Mouse (Mus musculus) forebrain, embryonic 15.5 days (tissue): ENCODE measurements around the gene H2-M9. TPM values are rescaled to one million over a fixed set of nuclear protein-coding genes. Genes with fewer than 3 reads are reported as not detected.

Experiments
- ATAC-seq: fragments of 200-750 bp; cut with Nextera tagmentation; replicated peaks from 2 replicates; pipeline ENCODE4 v1.8.0; 2017; ENCODE audit warnings: mild to moderate bottlenecking, moderate TSS enrichment, moderate library complexity
- H3K27ac ChIP-seq: fragments of 300-500 bp; sonication (generic); replicated peaks from 2 replicates; pipeline ENCODE4 v1.5.1; 2015; ENCODE audit warnings: mild to moderate bottlenecking, inconsistent platforms
- H3K27me3 ChIP-seq: fragments of 300-500 bp; sonication (generic); 2 replicates; pipeline ENCODE4 v1.6.1; 2015; ENCODE audit warnings: inconsistent platforms
- H3K36me3 ChIP-seq: fragments of 300-500 bp; sonication (generic); 2 replicates; pipeline ENCODE4 v1.6.1; 2015; ENCODE audit warnings: mild to moderate bottlenecking, inconsistent platforms
- H3K4me1 ChIP-seq: fragments of 300-500 bp; sonication (generic); 2 replicates; pipeline ENCODE4 v1.6.1; 2015; ENCODE audit warnings: inconsistent platforms
- H3K4me2 ChIP-seq: fragments of 300-500 bp; sonication (generic); replicated peaks from 2 replicates; pipeline ENCODE4 v1.6.1; 2015; ENCODE audit warnings: mild to moderate bottlenecking, inconsistent platforms
- H3K4me3 ChIP-seq: fragments of 300-500 bp; sonication (generic); 2 replicates; pipeline ENCODE4 v1.5.1; 2015; ENCODE audit warnings: mild to moderate bottlenecking, inconsistent platforms
- H3K9ac ChIP-seq: fragments of 300-500 bp; sonication (generic); replicated peaks from 2 replicates; pipeline ENCODE4 v1.6.1; 2015; ENCODE audit warnings: mild to moderate bottlenecking, inconsistent platforms
- H3K9me3 ChIP-seq: fragments of 300-500 bp; sonication (generic); 2 replicates; pipeline ENCODE4 v1.6.1; 2016; ENCODE audit warnings: inconsistent platforms
- WGBS: fragments of 180-500 bp; shearing (Covaris S2); methylation state at CpG from one replicate; pipeline ENCODE4 v1.1.7; 2015; ENCODE audit warnings: mixed read lengths; 5-methylcytosine and 5-hydroxymethylcytosine counted together
- polyA plus RNA-seq: library from polyadenylated mRNA; unstranded; fragments of >200 nt; fragmentation: Nextera tagmentation; extraction: Ambion mirVana; gene quantifications from 2 replicates; pipeline ENCODE4 v1.2.1, GENCODE M21; 2015

Gene H2-M9
- polyA plus RNA-seq: not detected in 2 replicates

DNA sequence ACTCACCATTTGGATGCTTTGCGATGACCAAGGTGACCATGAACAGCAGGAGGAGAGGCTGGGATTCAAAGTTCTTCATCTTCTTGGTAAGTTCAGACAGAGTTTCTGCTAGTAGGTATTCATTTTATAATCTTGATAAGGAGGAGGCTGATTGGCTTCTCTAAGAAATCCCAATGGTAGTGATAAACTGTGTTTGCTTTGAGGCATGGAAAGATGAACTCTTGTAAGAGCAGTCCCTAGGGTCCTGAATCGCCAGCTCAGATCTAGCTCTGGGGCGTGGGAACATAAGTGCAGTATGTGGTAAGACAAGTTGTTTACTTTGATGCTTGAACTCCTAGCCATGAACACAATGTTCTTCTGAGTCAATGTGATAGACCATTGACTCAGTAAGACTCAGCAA is at the start of gene H2-M9:
H2-M9 (minus strand) TSS at position 101 of the 400 bp plus-strand sequence.
- no peak within 1 kb of the TSS for H3K4me2 ChIP-seq
- no peaks in the 10 kb centered on the region for H3K9me3 ChIP-seq
- no peaks in the 10 kb centered on the region for H3K4me1 ChIP-seq
- no peak within 1 kb of the TSS for H3K27ac ChIP-seq
- no peak for ATAC-seq
- no peak within 1 kb of the TSS for H3K4me3 ChIP-seq
- no peaks in the 10 kb centered on the region for H3K36me3 ChIP-seq
- no peak within 1 kb of the TSS for H3K9ac ChIP-seq
- 92% methylated on average over 3 of the region's 3 CpGs for WGBS
- H3K27me3 ChIP-seq: no peaks in the 10 kb centered on the region

DNA sequence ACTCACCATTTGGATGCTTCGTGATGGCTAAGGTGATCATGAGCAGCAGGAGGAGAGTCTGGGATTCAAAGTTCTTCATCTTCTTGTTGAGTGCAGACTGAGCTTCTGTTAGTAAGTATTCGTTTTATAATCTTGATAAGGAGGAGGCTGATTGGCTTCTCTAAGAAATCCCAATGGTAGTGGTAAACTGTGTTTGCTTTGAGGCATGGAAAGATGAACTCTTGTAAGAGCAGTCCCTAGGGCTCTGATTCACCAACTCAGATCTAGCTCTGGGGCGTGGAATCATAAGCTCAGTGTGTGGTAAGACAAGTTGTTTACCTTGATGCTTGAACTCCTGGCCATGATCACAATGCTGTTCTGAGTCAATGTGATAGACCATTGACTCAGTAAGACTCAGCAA is 29.7 kb upstream of the H2-M9 start, which contains the start of gene H2-M1:
H2-M1 (minus strand) TSS at position 101 of the 400 bp plus-strand sequence.
- no peaks in the 10 kb centered on the region for H3K36me3 ChIP-seq
- no peaks in the 10 kb centered on the region for H3K4me1 ChIP-seq
- ATAC-seq: no peak
- no peak within 1 kb of the TSS for H3K9ac ChIP-seq
- no peak within 1 kb of the TSS for H3K27ac ChIP-seq
- H3K9me3 ChIP-seq: no peaks in the 10 kb centered on the region
- no peak within 1 kb of the TSS for H3K4me3 ChIP-seq
- H3K4me2 ChIP-seq: no peak within 1 kb of the TSS
- no peaks in the 10 kb centered on the region for H3K27me3 ChIP-seq
- 77% methylated on average over 3 of the region's 3 CpGs for WGBS

Other genes starting within 250 kb of the H2-M9 start
- not detected in 2 replicates for gene H2-M10.4, start 180.3 kb downstream of the H2-M9 start, polyA plus RNA-seq
- gene H2-M11, start 95.6 kb downstream of the H2-M9 start, polyA plus RNA-seq: not detected in 2 replicates
- gene H2-M1, start 29.6 kb upstream of the H2-M9 start, polyA plus RNA-seq: not detected in 2 replicates
- not detected in 2 replicates for gene H2-M10.5, start 130.2 kb upstream of the H2-M9 start, polyA plus RNA-seq
- gene H2-M10.6, start 169.5 kb upstream of the H2-M9 start, polyA plus RNA-seq: not detected in 2 replicates
- 34.2 and 36.0 TPM in 2 replicates for gene Trim26, start 194.5 kb upstream of the H2-M9 start, polyA plus RNA-seq
- 0.18 and 0.51 TPM in 2 replicates for gene Trim15, start 224.5 kb upstream of the H2-M9 start, polyA plus RNA-seq
- gene Trim10, start 226.9 kb upstream of the H2-M9 start, polyA plus RNA-seq: 1.2 and 1.8 TPM in 2 replicates
- not detected in 2 replicates for gene Trim40, start 247.5 kb upstream of the H2-M9 start, polyA plus RNA-seq